Mouse (Mus musculus) liver, embryonic 14.5 days (tissue): Measurements from ENCODE around the gene Upk1a.

Source experiments
- CTCF ChIP-seq: IDR thresholded peaks from 2 replicates; pipeline ENCODE4 v1.5.1; 2016; ENCODE audit warnings: antibody characterized with exemption, low read depth, control low read depth
- EP300 ChIP-seq: IDR thresholded peaks from 2 replicates; pipeline ENCODE4 v1.6.1; 2016; ENCODE audit warnings: antibody characterized with exemption, low read depth

GRCm38 (mm10) chr7:30560296-30560695, 52.4 kb downstream of the Upk1a start:
- TF ChIP-seq CTCF (no peak), EP300 (no peak)
